Mouse (Mus musculus): ENCODE results near the gene Ngrn. TPM values are rescaled to one million over a fixed set of nuclear protein-coding genes. Genes with fewer than 3 reads are reported as not detected.

Gene Ngrn
- total and polyA plus RNA-seq, 3 experiments: 16.8 to 27.2 (median 22.9) TPM

DNA sequence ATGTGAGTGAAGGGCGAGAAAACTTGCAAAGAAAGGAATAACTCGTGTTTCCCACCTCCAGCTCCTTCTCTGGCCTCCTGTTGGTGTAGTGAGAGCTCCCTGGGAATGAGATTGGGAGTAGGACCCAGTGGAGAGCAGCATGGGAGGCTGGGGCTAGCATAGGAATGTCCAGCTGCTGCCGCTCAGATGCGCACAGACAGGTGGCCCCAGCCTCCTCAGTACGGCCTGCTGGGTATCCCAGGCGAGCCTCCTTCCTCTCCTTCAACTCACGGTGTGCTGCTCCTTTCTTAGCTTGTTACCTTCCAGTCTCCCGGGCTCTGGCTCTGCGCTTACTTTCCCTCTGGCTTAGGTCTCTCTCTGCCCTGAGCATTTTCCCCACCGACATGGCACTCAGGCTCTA is 19.0 kb downstream of the Ngrn start:
- H3K79me2 ChIP-seq (replicated peaks; ENCODE audit: control insufficient read depth, insufficient read depth, low read length): no peaks in the 10 kb centered on the region
- H3K27me3 ChIP-seq (ENCODE audit: control insufficient read depth, insufficient read depth, low read length): no peaks in the 10 kb centered on the region
- TF ChIP-seq CTCF (IDR thresholded peaks at IDR 0.05): no peak
- H3K4me3 ChIP-seq: no peak overlapping the region
- H3K4me1 ChIP-seq (ENCODE audit: control insufficient read depth, insufficient read depth, low read length): no peaks in the 10 kb centered on the region
- intact Hi-C loops (cut with DNase I): no loop called here
- H3K9ac ChIP-seq (ENCODE audit: low read depth, low read length): no peak overlapping the region
- 87% methylated on average over 10 of the region's 10 CpGs for WGBS
- DNase-seq: no peak
- no peaks in the 10 kb centered on the region for H3K36me3 ChIP-seq (ENCODE audit: control insufficient read depth, insufficient read depth, low read length)
- no peak overlapping the region for H3K27ac ChIP-seq

DNA sequence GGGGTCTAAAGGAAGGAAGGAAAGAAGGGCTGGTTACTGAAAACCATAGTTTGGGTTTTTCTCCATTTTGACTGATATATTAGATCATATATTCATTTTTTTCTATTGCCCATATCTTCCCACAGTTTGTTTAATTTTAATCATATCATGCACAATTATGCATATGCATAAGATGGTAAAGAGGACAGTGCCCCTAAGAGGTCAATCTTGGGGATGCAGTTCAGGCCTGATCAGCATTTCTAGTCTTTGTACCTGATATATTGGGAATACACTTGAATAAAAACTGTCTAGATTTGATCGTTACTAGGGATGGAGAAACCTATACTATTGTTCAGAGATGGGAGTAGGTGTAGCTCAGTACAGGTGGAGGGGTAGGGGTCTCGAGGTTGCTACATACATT is 20.0 kb downstream of the Ngrn start:
- intact Hi-C loops (cut with DNase I): no loop called here
- 85% methylated on average over 2 of the region's 2 CpGs for WGBS
- Histone ChIP-seq H3K79me2 (replicated peaks; ENCODE audit: control insufficient read depth, insufficient read depth, low read length) (no peaks in the 10 kb centered on the region), H3K4me3 (no peak overlapping the region), H3K27me3 (ENCODE audit: control insufficient read depth, insufficient read depth, low read length) (no peaks in the 10 kb centered on the region), H3K36me3 (ENCODE audit: control insufficient read depth, insufficient read depth, low read length) (no peaks in the 10 kb centered on the region), H3K4me1 (ENCODE audit: control insufficient read depth, insufficient read depth, low read length) (no peaks in the 10 kb centered on the region), H3K27ac (no peak overlapping the region), H3K9ac (ENCODE audit: low read depth, low read length) (no peak overlapping the region)
- no peak for TF ChIP-seq EP300 (IDR thresholded peaks at IDR 0.05; ENCODE audit: insufficient read depth, low read depth, low read length)
- TF ChIP-seq CTCF (IDR thresholded peaks at IDR 0.05): peak; percentile 32
- no peak for TF ChIP-seq POLR2A (IDR thresholded peaks at IDR 0.05; ENCODE audit: insufficient read depth, low read depth, low read length)
- no peak for DNase-seq

DNA sequence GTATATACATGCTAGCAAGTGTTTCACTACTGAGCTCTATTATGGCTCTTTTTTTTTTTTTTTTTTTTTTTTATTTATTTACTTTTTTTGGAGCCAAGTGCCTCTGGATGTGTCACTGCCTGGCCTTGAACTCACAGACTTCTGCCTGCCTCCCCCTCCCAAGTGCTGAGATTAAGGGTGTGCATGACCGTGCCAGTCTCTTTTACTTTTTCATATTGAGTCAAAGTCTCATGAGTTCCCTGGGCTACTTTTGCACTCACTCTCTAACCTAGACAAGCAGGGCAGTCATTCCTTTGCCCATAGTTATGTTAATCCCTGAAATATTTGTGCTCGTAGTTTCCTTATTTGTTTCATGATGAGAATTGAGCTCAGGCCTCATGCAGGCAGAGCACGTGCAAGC is 20.6 kb downstream of the Ngrn start:
- no peaks in the 10 kb centered on the region for H3K27me3 ChIP-seq (ENCODE audit: control insufficient read depth, insufficient read depth, low read length)
- 92% methylated on average over 3 of the region's 3 CpGs for WGBS
- H3K79me2 ChIP-seq (replicated peaks; ENCODE audit: control insufficient read depth, insufficient read depth, low read length): no peaks in the 10 kb centered on the region
- no peak overlapping the region for H3K9ac ChIP-seq (ENCODE audit: low read depth, low read length)
- TF ChIP-seq POLR2A (IDR thresholded peaks at IDR 0.05; ENCODE audit: insufficient read depth, low read depth, low read length) (no peak), CTCF (IDR thresholded peaks at IDR 0.05) (no peak), EP300 (IDR thresholded peaks at IDR 0.05; ENCODE audit: insufficient read depth, low read depth, low read length) (no peak)
- H3K4me1 ChIP-seq (ENCODE audit: control insufficient read depth, insufficient read depth, low read length): no peaks in the 10 kb centered on the region
- no peak overlapping the region for H3K4me3 ChIP-seq
- no peaks in the 10 kb centered on the region for H3K36me3 ChIP-seq (ENCODE audit: control insufficient read depth, insufficient read depth, low read length)
- no peak overlapping the region for H3K27ac ChIP-seq
- no peak for DNase-seq
- intact Hi-C loops (cut with DNase I): no loop called here

DNA sequence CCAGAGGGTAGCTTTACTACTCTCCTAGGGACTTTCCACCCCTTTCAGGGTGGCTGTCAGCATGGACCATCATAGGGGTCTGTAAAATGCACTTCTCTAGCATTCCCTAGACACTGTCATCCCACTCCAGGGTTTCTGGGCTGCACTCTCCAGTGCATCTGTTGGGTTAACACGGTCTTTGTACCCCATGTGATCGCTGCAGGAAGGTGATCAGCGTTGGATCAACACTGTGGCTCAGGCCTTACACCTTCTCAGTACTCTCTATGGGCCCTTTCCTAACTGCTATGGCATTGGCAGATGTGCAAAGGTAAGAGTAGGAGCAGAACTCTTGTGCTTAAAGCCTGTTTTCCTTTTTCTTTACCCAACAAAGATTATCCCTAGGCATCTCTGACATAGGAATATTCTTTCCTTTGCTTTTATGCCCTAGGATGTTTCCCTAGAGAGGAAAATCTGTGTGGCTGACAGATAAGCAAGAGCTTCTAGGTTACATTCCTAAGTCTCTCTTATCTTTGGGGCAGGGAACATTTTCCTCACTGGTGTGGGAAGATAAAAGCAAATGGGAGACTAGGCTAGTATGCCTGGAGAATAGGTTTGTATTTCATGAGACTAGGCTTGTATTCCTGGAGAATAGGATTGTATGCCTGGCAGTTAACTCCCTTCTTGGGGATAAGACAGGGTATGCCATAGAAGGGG is 22.4 kb downstream of the Ngrn start:
- H3K27me3 ChIP-seq (ENCODE audit: control insufficient read depth, insufficient read depth, low read length): no peaks in the 10 kb centered on the region
- H3K9ac ChIP-seq (ENCODE audit: low read depth, low read length): no peak overlapping the region
- no peak overlapping the region for H3K4me3 ChIP-seq
- intact Hi-C loops (cut with DNase I): no loop called here
- no peaks in the 10 kb centered on the region for H3K79me2 ChIP-seq (replicated peaks; ENCODE audit: control insufficient read depth, insufficient read depth, low read length)
- 37% methylated on average over 3 of the region's 3 CpGs for WGBS
- no peaks in the 10 kb centered on the region for H3K36me3 ChIP-seq (ENCODE audit: control insufficient read depth, insufficient read depth, low read length)
- TF ChIP-seq POLR2A (IDR thresholded peaks at IDR 0.05; ENCODE audit: insufficient read depth, low read depth, low read length) (no peak), EP300 (IDR thresholded peaks at IDR 0.05; ENCODE audit: insufficient read depth, low read depth, low read length) (no peak), CTCF (IDR thresholded peaks at IDR 0.05) (no peak)
- H3K27ac ChIP-seq: no peak overlapping the region
- no peaks in the 10 kb centered on the region for H3K4me1 ChIP-seq (ENCODE audit: control insufficient read depth, insufficient read depth, low read length)
- no peak for DNase-seq

DNA sequence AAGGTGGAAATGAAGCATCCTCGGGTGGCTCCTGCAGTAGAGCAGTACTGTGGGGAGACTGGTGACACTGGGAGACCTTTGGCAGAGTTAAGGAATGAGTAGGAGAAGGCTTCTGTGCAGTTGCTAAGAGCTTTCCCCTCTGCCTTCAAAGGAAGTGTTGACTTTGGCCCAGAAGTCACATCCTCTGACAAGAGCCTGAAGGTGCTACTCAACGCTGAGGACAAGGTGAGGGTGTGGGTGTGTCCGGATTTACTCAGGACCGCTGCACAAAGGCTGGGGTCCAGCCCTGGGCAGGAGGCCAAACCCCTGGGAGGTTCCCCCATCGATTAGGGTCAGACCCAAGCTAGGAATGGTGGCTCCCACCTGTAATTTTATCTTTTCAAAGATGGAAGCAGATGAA is 23.4 kb downstream of the Ngrn start:
- Histone ChIP-seq H3K27me3 (ENCODE audit: control insufficient read depth, insufficient read depth, low read length) (no peaks in the 10 kb centered on the region), H3K9ac (ENCODE audit: low read depth, low read length) (no peak overlapping the region), H3K27ac (no peak overlapping the region), H3K4me1 (ENCODE audit: control insufficient read depth, insufficient read depth, low read length) (no peaks in the 10 kb centered on the region), H3K79me2 (replicated peaks; ENCODE audit: control insufficient read depth, insufficient read depth, low read length) (no peaks in the 10 kb centered on the region), H3K4me3 (no peak overlapping the region), H3K36me3 (ENCODE audit: control insufficient read depth, insufficient read depth, low read length) (no peaks in the 10 kb centered on the region)
- WGBS: 70% methylated on average over 5 of the region's 5 CpGs
- TF ChIP-seq POLR2A (IDR thresholded peaks at IDR 0.05; ENCODE audit: insufficient read depth, low read depth, low read length) (no peak), CTCF (IDR thresholded peaks at IDR 0.05) (no peak), EP300 (IDR thresholded peaks at IDR 0.05; ENCODE audit: insufficient read depth, low read depth, low read length) (no peak)
- intact Hi-C loops (cut with DNase I): no loop called here
- no peak for DNase-seq

DNA sequence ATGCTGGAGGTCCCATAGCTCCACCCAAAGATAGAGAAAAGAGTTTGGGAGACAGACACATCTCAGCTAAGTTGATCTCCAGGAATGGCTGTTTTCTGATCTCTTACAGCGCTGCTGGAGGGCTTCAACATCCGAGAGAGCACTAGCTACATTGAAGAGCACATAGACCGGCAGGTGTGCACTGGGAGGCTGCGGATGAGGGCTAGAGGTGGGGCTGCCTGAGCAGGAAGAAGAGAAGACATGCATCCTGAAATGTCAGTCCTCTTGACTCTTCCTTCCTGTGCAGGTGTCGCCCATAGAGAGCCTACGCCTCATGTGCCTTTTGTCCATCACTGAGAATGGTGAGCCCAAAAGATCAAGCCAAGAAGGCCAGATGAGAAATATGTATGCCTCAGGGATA is 24.7 kb downstream of the Ngrn start:
- TF ChIP-seq EP300 (IDR thresholded peaks at IDR 0.05; ENCODE audit: insufficient read depth, low read depth, low read length) (no peak), POLR2A (IDR thresholded peaks at IDR 0.05; ENCODE audit: insufficient read depth, low read depth, low read length) (no peak), CTCF (IDR thresholded peaks at IDR 0.05) (no peak)
- Histone ChIP-seq H3K27ac (no peak overlapping the region), H3K4me1 (ENCODE audit: control insufficient read depth, insufficient read depth, low read length) (no peaks in the 10 kb centered on the region), H3K4me3 (no peak overlapping the region), H3K27me3 (ENCODE audit: control insufficient read depth, insufficient read depth, low read length) (no peaks in the 10 kb centered on the region), H3K79me2 (replicated peaks; ENCODE audit: control insufficient read depth, insufficient read depth, low read length) (no peaks in the 10 kb centered on the region), H3K36me3 (ENCODE audit: control insufficient read depth, insufficient read depth, low read length) (no peaks in the 10 kb centered on the region), H3K9ac (ENCODE audit: low read depth, low read length) (no peak overlapping the region)
- no peak for DNase-seq
- intact Hi-C loops (cut with DNase I): no loop called here
- 88% methylated on average over 6 of the region's 6 CpGs for WGBS
